Mouse (Mus musculus): ENCODE results near the gene Pcbp4.

DNA sequence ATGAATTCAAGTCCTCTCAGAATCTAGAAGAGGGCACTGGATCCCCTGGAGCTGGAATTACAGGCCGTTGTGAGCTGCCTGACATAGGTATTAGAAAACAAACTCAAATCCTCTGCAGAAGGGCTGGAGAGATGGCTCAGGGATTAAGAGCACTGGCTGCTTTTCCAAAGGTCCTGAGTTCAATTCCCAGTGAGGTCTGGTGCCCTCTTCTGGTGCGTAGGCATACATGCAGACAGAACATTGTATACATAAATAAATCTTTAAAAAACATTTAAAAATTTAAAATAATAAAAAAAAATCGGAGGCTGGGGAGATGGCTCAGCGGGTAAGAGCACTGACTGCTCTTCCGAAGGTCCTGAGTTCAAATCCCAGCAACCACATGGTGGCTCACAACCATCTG lies 10.4 kb upstream of the Pcbp4 start:
- TF ChIP-seq GATA1 (IDR thresholded peaks at IDR 0.05; ENCODE audit: low read length) (no peak), TAL1 (IDR thresholded peaks at IDR 0.05; ENCODE audit: low read length) (no peak)

Data from erythroblast, embryonic 14.5 days (primary cell).